Mouse (Mus musculus) testis, postnatal 10 days (tissue): ENCODE data around the gene Nmnat1.

Experiments
- DNase-seq: peaks from one replicate; pipeline ENCODE4 v3.0.0; 2021; ENCODE audit warnings: low spot score

Nmnat1 gene

DNA sequence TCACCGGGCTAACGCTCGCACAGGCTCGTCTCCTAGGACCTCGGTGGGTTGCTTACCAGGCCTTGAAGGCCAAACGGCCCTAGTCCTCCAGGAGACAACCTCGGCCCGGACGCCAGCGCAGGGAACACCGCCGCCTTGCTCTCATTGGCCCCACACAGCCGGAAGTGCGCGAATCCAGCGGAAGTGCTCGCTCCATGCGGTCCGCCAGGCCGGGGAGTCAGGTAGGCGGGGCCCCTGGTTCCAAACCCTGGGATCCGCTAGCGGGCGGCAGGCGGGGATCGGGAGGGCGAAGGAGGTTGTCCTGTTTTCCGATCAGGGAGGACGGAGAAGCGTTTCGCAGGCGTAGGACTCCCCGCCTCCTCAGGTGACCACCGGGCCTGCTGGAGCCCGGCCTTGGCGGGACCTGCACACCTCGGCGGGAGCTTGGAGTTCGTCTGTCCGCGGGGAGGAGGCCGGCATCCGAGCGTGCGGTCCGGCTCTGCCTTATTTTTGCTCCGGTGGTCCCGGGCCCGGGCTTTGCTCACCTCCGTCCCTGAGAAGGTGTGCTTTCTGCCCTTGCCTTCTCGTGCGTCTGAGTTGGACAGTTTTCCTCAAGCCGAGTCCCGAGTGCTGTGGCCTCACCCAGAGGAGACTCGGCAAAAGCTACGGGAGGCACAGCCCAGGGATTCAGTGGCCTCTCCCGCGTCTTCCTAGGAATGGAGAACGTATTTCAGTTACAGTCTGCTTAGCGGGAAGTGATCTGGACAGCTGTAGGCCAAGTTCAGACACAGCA is at the start of gene Nmnat1, which contains the start of gene Lzic:
Gene Nmnat1 (minus strand): TSS at position 150 of the 772 bp plus-strand sequence.
Gene Lzic (plus strand): TSS at position 177 of the 772 bp plus-strand sequence.
- peak; percentile 94 for DNase-seq

- DNase-seq = no peak
These were observed 44.7 kb upstream of the Nmnat1 start for GRCm38 (mm10) chr4:149529691-149530090.

DNA sequence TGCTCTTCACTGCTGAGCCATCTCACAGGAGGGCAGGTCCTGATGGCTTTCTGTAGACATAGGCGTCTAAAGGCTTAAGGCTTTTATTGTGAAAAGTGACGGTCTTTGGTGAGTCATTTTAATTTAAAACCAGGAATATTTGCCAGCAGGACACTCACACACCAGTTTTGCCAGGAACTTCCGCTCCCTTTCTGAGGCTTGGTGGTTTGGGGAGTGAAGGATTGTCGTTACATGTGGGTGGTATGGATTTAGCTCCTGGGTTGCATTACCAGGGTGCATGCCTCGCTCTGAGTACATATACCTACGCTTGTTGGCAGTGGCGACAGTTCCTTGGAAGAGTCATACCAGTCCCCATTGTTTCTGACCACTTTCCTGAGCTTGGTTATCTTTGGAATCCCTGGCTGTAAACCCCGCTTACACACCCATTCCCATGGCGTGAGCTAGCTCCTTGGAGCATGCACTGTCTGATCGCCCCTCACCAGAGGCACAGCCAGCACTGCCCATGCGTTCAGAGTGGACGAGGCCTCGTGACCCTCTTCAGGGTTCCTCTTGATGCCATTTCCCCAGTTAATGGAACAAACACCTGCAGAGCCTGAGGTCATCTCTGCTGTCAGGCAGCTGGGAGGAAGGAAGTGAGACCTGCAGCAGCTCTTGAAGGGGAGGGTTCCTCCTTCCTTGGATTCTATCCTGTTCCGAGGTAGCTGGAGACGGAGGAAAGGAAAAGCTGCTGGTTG is 42.8 kb upstream of the Nmnat1 start:
- no peak for DNase-seq

- no peak for DNase-seq
These were observed 41.3 kb upstream of the Nmnat1 start for GRCm38 (mm10) chr4:149526330-149526729.

- no peak for DNase-seq
These were observed 40.8 kb upstream of the Nmnat1 start for GRCm38 (mm10) chr4:149525811-149526210.

DNA sequence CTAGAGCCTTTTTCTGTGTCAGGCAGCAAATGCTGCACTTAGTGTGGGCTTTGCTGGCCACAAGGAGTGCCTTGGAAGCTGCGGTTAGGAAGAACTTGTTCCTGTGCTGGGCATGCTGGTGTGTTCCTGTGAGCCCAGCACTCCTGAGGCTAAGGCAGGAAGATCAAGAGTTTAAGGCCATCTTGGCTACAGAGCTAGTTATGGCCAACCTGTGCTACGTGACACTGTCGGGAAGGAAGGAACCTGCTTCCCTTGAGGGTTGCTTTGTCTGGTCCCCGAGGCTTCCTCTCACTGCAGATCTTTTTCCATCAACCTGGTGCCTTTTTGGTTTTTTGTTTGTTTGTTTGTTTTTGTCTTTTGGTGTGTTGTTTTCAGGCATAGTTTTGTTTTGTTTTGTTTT is 40.2 kb upstream of the Nmnat1 start:
- no peak for DNase-seq

DNA sequence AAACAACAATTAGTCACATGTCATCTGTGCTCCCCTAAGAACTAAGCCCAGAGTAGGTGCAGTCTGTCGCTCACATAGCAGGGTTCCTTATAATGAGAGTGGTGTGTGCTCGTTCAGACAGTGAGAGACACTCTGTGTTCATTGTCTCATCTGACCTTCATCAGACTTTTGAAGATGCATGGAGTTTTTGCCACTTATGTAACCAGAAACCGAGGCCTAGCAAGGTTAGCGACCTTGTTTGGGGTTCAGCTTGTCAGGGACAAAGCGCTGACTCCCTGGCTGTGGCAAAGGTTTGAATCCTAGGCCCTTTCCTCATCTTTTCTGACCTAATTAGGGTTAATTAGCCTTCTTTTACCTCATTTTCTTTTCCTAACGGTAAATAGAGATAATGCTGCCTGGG is 39.0 kb upstream of the Nmnat1 start:
- DNase-seq = no peak

DNA sequence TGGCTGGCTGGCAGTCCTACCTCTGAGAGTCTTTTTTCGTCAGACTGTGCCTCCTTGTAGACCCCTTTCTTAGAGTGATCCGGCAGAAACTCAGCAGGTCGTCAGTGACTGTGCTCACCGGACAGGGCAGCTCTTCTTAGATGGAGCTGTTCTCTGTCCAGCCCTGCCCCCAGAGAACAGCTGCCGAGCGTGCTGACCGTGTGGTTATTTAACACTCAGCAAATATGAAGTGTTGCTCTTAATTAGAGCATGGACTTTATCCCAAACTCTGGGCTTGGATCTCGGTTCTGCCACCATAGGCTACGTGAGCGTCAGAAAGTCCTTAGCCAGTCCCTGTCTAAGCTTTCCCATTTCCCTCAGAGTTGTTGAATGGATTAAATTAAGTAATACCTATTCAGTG is 36.3 kb upstream of the Nmnat1 start:
- no peak for DNase-seq

- peak; percentile 66 for DNase-seq
These were observed 33.6 kb upstream of the Nmnat1 start for GRCm38 (mm10) chr4:149518351-149519220.

- DNase-seq = peak; percentile 99
These were observed 32.9 kb upstream of the Nmnat1 start, which contains the start of gene Ctnnbip1 for GRCm38 (mm10) chr4:149517868-149518340. Gene Ctnnbip1, plus strand, starts transcription at chr4:149518236.

DNA sequence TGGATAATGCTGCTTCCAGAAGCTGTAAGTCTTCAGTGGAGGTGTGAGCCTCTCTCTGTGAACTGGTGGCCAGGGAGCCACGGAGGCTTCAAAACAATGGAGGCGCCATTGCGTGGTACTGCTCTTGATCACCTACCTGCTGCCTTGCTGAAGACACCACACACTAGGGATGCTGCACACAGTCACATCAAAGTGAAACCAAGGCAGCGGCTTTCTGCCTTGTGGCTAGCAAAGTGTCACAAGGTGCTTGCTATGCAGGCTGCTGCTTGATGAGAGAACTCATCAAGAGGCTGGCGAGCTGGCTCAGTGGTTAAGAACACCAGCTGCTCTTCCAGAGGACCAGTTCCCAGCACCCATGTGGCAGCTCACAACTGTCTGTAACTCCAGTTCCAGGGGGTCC is 30.7 kb upstream of the Nmnat1 start:
- no peak for DNase-seq

- DNase-seq = no peak
These were observed 27.1 kb upstream of the Nmnat1 start for GRCm38 (mm10) chr4:149512072-149512471.

DNA sequence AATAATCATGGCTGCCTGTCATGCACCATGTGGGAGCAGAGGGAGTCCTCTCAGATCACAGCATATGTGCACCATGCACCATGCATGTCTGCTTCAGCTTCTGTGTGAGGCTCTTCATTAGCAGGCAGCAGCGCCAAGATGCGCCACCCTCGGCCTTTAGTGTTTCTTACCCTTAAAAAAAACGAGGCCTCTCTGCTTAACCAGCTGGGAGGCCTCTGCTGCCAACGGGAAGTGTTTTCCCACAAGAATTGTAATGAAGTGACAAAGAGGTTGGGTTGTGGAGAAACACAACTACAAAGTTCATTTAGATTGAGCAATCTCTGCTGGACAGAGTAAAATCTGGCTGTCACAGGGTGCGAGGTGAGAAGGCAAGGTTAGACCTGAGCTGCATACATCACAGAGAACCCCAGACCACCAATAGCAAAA is 26.2 kb upstream of the Nmnat1 start:
- no peak for DNase-seq

- no peak for DNase-seq
These were observed 21.9 kb upstream of the Nmnat1 start for GRCm38 (mm10) chr4:149506904-149507303.

DNA sequence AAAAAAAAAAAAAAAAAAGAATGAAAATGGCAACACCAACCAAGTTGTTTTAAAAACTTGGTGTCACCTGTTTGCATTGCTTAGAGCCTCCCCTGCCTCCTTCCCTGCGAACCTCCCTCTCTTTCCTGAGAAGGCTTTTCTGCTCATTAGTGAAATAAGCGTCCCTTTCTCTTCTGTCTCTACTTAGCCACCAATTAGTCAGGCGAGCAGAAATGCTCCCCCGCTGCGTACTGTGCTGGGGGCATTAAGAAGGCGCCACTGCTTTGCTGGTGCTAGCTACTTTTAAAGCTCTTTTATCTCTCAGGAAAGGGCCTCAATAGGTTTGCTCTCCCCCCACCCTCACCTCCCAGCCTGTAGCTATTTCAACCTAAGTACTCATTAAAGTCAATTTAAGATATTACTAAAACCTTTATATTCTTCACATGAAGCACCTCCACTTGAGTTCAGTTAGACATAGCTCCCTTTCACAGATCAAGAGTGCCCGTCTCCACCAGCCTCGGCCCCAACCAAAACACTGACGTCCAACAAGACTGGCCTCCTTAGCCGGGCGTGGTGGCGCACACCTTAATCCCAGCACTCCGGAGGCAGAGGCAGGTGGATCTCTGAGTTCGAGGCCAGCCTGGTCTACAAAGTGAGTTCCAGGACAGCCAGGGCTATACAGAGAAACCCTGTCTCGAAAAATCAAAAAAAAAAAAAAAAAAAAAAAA is 20.4 kb upstream of the Nmnat1 start:
- no peak for DNase-seq

GRCm38 (mm10) chr4:149504858-149505257 is 19.9 kb upstream of the Nmnat1 start:
- no peak for DNase-seq

DNA sequence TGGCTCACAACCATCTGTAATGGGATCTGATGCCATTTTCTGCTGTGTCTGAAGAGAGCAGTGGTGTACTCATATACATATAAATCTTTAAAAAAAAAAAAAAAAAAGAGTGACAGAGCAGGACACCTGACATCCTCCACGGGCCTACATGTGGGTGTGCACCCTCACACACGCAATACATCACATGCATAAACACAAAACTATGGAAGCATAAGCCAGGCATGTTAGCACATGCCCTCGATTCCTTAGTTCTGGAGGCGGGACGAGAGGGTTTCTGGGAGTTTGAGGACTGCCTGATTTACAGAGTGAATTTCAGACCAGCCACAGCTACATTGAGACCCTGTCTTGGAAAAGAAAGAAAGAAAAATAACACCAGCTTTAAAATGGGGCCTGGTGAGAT is 19.4 kb upstream of the Nmnat1 start:
- no peak for DNase-seq

DNA sequence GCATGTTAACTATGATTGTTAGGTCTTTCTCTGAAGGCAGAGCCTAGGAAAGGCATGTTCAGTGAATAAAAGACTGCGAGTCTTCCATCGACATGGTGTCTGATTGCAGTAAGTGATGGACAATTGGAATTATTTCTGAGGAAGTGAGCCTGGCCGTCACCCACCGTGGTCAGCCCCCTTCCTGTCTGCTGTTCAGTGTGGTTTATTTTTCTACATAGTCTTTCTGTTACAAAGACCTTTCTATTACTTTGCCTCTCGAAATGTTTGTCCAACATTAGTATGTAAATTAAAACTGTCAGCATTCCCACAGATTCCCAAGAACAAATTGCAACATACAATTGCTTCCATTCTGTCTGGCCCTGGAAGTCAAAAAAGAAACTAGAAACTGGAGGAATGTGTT is 14.8 kb upstream of the Nmnat1 start:
- no peak for DNase-seq

- DNase-seq = no peak
These were observed 13.9 kb upstream of the Nmnat1 start for GRCm38 (mm10) chr4:149498901-149499300.

GRCm38 (mm10) chr4:149496612-149497011 is 11.6 kb upstream of the Nmnat1 start:
- DNase-seq = no peak

DNA sequence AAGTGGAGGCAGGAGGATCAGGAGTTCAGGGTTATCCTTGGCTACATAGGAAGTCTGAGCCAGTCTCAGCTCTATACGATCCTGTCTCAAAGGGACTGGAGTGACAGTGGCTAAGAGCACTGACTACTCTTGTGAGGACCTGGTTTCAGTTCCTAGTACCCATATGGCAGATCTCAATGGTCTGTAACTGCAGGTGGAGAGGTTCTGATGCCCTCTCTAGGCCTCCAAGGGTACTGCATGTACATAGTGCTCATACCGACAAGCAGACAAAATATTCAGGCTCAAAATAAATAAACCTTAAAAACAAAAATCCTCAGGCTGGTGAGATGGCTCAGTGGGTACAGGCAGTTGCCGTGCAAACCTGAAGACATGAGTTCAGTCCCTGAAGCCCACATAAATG is 6.1 kb upstream of the Nmnat1 start:
- no peak for DNase-seq
